ENCODE assay signal across 25 mouse cellular contexts in the genomic region with DNA sequence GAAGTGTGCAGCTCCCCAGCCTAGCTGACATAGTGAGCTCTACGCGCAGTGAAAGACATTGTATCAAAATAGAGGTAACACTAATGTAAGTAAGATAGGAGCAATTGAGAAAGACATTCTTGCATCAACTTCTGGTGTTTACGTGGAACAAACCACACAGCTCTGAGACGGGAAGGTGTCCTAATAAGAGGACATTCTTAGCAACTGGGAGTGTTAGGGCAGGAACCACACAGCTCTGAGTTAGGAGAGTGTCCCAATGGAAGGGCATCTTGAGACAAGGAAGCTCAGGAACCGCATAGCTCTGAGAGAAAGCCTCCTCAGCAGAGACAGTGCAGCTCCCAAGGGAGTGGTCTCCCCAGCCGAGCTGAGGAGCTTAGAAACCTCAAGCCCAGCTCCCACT.
"Had no signal": no experiment of that assay in that cellular context is flagged by ENCODE, and none has a peak within 500 bp of the region (broad histone marks: within the 10 kb centered on the region; RNA-seq: fewer than 3 reads in every experiment).

No protein-coding gene starts in this region.

- H3K4me2 ChIP-seq: heart, embryonic 12.5 days; hindbrain, embryonic 12.5 days; hindbrain, embryonic 14.5 days; intestine, embryonic 15.5 days; limb, embryonic 13.5 days; limb, embryonic 15.5 days; liver, embryonic 11.5 days had no signal

- H3K36me3 ChIP-seq: heart, embryonic 10.5 days; heart, embryonic 12.5 days; hindbrain, embryonic 10.5 days; hindbrain, embryonic 12.5 days; intestine, embryonic 15.5 days; limb, embryonic 13.5 days; limb, embryonic 15.5 days had no signal

- H3K27me3 ChIP-seq: heart, embryonic 12.5 days had no signal

- ATAC-seq: hindbrain, embryonic 16.5 days; inflammation-experienced regulatory T-cells, adult 6 months; intestine, embryonic 15.5 days; intestine, postnatal 0 days had no signal

- H3K9me3 ChIP-seq: heart, embryonic 10.5 days; heart, embryonic 12.5 days; hindbrain, embryonic 10.5 days; hindbrain, embryonic 12.5 days; intestine, embryonic 15.5 days; limb, embryonic 13.5 days; limb, embryonic 15.5 days had no signal

- H3K4me3 ChIP-seq: heart, embryonic 10.5 days; heart, embryonic 12.5 days; hindbrain, embryonic 10.5 days; hindbrain, embryonic 12.5 days; intestine, embryonic 15.5 days; layer of hippocampus, adult 2 months; limb, embryonic 13.5 days; limb, embryonic 15.5 days had no signal

- H3K27ac ChIP-seq: heart, embryonic 10.5 days; hindbrain, embryonic 10.5 days; hindbrain, embryonic 12.5 days; hindbrain, embryonic 14.5 days; intestine, embryonic 15.5 days; layer of hippocampus, adult 2 months; limb, embryonic 13.5 days; limb, embryonic 15.5 days had no signal

- H3K4me1 ChIP-seq: heart, embryonic 10.5 days; heart, embryonic 12.5 days; hindbrain, embryonic 10.5 days; hindbrain, embryonic 12.5 days; intestine, embryonic 15.5 days; limb, embryonic 13.5 days; limb, embryonic 15.5 days had no signal

- H3K9ac ChIP-seq: heart, embryonic 12.5 days; hindbrain, embryonic 12.5 days; hindbrain, embryonic 14.5 days; intestine, embryonic 15.5 days; limb, embryonic 13.5 days; limb, embryonic 15.5 days had no signal

- DNase-seq: gastrocnemius, postnatal 14 days; gastrocnemius, postnatal 36 days; heart, adult 18-20 months; heart, postnatal 10 days; heart, postnatal 4 days; kidney, adult 18-20 months; kidney, adult 8-10 months; kidney, postnatal 10 days; kidney, postnatal 25 days; kidney, postnatal 4 days; layer of hippocampus, postnatal 36 days; left cerebral cortex, postnatal 4 days had no signal
